In the genomic region with DNA sequence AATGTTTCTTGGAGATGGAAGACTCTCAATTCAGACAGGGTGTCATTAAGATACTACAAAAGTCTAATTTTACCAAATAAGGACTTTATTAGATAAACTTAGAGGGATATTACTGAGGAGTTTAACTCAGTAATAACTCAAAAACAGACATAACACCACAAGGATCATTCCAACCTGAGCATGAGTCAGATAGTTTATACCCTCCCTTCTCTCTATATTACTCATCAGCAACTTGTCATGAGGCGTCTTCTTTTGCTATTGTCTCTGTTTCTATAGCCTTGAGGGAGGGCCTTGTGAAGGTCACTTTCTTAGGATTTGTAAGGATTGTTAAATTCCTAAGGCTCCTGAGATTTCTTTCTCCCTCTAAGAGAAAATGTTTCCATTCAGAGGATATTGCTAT, we compare ENCODE assay signal across 31 mouse cellular contexts.
"Had no signal": no experiment of that assay in that cellular context is flagged by ENCODE, and none has a peak within 500 bp of the region (broad histone marks: within the 10 kb centered on the region; RNA-seq: fewer than 3 reads in every experiment).

No protein-coding gene starts in this region.

- DNase-seq: heart, postnatal 10 days; heart, postnatal 14 days; heart, postnatal 36 days; heart, postnatal 4 days; kidney, adult 11 months; kidney, adult 18-20 months; kidney, adult 2 months; kidney, adult 8-10 months; kidney, adult 9 months; kidney, postnatal 10 days; kidney, postnatal 14 days; kidney, postnatal 25 days; kidney, postnatal 36 days; kidney, postnatal 4 days; layer of hippocampus, postnatal 36 days had no signal

- H3K4me1 ChIP-seq: heart, embryonic 10.5 days; heart, embryonic 12.5 days; heart, embryonic 13.5 days; heart, embryonic 15.5 days; hindbrain, embryonic 10.5 days; hindbrain, embryonic 12.5 days; hindbrain, embryonic 13.5 days; hindbrain, embryonic 15.5 days; intestine, embryonic 15.5 days; kidney, embryonic 15.5 days had no signal

- H3K4me3 ChIP-seq: heart, embryonic 10.5 days; heart, embryonic 12.5 days; heart, embryonic 13.5 days; heart, embryonic 15.5 days; hindbrain, embryonic 10.5 days; hindbrain, embryonic 12.5 days; hindbrain, embryonic 13.5 days; hindbrain, embryonic 15.5 days; intestine, embryonic 15.5 days; kidney, embryonic 15.5 days; layer of hippocampus, adult 2 months; left cerebral cortex, adult 2 months had no signal

- H3K36me3 ChIP-seq: heart, embryonic 10.5 days; heart, embryonic 12.5 days; heart, embryonic 13.5 days; heart, embryonic 15.5 days; hindbrain, embryonic 10.5 days; hindbrain, embryonic 12.5 days; hindbrain, embryonic 13.5 days; hindbrain, embryonic 15.5 days; intestine, embryonic 15.5 days; kidney, embryonic 15.5 days had no signal

- H3K27ac ChIP-seq: heart, embryonic 10.5 days; heart, embryonic 13.5 days; heart, embryonic 15.5 days; hindbrain, embryonic 10.5 days; hindbrain, embryonic 12.5 days; hindbrain, embryonic 13.5 days; hindbrain, embryonic 14.5 days; hindbrain, embryonic 15.5 days; hindbrain, postnatal 0 days; intestine, embryonic 15.5 days; kidney, embryonic 15.5 days; kidney, postnatal 0 days; layer of hippocampus, adult 2 months; left cerebral cortex, adult 2 months had no signal

- H3K27me3 ChIP-seq: heart, embryonic 12.5 days; heart, embryonic 13.5 days; heart, embryonic 15.5 days; hindbrain, embryonic 12.5 days; hindbrain, embryonic 13.5 days; hindbrain, embryonic 15.5 days; intestine, embryonic 15.5 days; kidney, embryonic 15.5 days had no signal

- H3K9me3 ChIP-seq: heart, embryonic 10.5 days; heart, embryonic 12.5 days; heart, embryonic 13.5 days; heart, embryonic 15.5 days; hindbrain, embryonic 10.5 days; hindbrain, embryonic 12.5 days; hindbrain, embryonic 13.5 days; hindbrain, embryonic 15.5 days; intestine, embryonic 15.5 days; kidney, embryonic 15.5 days had no signal

- H3K9ac ChIP-seq: heart, embryonic 12.5 days; heart, embryonic 13.5 days; heart, embryonic 15.5 days; hindbrain, embryonic 12.5 days; hindbrain, embryonic 13.5 days; hindbrain, embryonic 14.5 days; hindbrain, embryonic 15.5 days; intestine, embryonic 15.5 days; kidney, embryonic 15.5 days had no signal

- H3K4me2 ChIP-seq: heart, embryonic 11.5 days; heart, embryonic 12.5 days; heart, embryonic 13.5 days; heart, embryonic 15.5 days; hindbrain, embryonic 12.5 days; hindbrain, embryonic 13.5 days; hindbrain, embryonic 14.5 days; hindbrain, embryonic 15.5 days; intestine, embryonic 15.5 days; kidney, embryonic 15.5 days had no signal
